Mouse (Mus musculus): ENCODE data around the gene Grm5. TPM values are rescaled to one million over a fixed set of nuclear protein-coding genes. Genes with fewer than 3 reads are reported as not detected.
A peak's percentile ranks its signal among the peaks of the same experiment; 100 is the strongest.

Grm5 gene
- 100 to 1,000 TPM; 182 to 212 TPM for total RNA-seq (2021)

- no peak for DNase-seq (ENCODE audit: low spot score in 2 of 2)
- intact Hi-C loops (cut with DNase I), result loop anchor here (10.0 kb wide), 1 partner anchor 461 kb away; no protein-coding TSS in a partner anchor
Measured at GRCm38 (mm10) chr7:87583868-87584267, at the start of gene Grm5. TSS of gene Grm5 (plus strand) at chr7:87584168.

DNA sequence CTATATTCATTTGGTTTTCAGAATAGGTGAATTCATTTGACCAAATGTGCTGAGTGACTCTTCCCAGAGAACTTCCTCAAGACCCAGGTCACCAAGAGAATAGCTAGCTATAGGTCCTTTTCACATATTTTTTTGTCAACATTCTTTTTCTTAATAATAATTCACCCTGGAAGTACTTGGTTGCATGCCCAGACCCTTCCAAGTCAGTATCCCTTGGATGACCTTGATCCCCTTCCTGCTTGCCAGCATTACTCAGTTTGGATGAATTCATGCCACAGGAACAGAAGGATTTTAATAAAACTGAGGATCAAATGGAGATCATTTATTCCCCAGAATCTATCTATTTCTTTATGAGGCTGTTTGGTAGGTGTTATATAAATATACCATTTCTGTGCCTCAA, 44.9 kb upstream of the Grm5 start:
- intact Hi-C loops (cut with DNase I), result no loop called here
- no peak for DNase-seq (ENCODE audit: low spot score in 2 of 2)

DNA sequence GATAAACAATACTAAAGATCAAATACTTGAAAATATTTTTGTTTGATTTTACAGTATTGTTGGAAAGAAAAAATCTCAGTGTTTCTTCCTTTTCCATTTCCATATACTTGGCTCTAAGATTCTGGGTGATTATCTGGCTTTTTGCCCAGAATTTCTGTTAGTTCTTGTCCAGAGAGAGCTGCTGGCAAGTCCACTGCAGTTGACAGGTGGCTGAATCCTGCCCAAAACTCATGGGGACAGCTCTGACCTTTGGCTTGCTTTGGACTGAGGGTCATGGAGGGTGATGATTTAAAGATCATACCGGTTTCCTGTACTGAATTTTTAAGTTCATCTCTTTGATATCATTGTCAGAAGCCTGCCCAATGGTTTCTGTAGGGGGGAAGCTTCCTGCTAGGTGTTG, 18.7 kb upstream of the Grm5 start:
- intact Hi-C loops (cut with DNase I), result no loop called here

GRCm38 (mm10) chr7:87566476-87566875, 17.5 kb upstream of the Grm5 start:
- no peak for DNase-seq (ENCODE audit: low spot score in 2 of 2)
- intact Hi-C loops (cut with DNase I), result loop anchor here (2.0 kb wide), 1 partner anchor 456 kb away; no protein-coding TSS in a partner anchor

More for the DNA sequence above, 18.7 kb upstream of the Grm5 start:
- no peak for DNase-seq (ENCODE audit: low spot score in 2 of 2)

- peak; percentile 79 to 82 for DNase-seq (ENCODE audit: low spot score in 2 of 2)
- intact Hi-C loops (cut with DNase I), result loop anchor here (10.0 kb wide), 1 partner anchor 461 kb away; no protein-coding TSS in a partner anchor
Measured at GRCm38 (mm10) chr7:87584281-87584701, 323 bp downstream of the Grm5 start.

GRCm38 (mm10) chr7:87586271-87586937, 2.4 kb downstream of the Grm5 start:
- DNase-seq (ENCODE audit: low spot score in 2 of 2), result peak; percentile 60 to 68
- intact Hi-C loops (cut with DNase I), result loop anchor here (5.0 to 10.0 kb wide), 3 partner anchors 458 to 1466 kb away; no protein-coding TSS in a partner anchor

DNA sequence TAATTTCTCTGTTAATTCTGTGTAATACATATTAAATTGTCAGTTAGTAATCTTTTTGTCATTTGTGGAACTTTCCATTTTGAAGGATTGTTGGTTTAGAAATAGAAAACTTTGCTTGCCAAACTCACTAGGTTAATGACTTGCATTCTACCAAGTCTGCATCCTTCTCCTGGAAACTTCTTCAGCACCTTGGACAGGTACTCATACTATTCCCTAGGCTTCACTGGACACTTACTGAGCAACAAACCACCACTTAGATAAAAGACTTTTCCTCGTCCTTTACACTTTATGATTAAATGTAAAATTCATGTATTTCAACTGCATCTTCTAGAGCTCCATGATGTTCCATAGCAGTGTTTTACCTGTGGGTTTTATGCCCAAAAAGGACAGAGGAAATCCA, 4.0 kb downstream of the Grm5 start:
- no peak for DNase-seq (ENCODE audit: low spot score in 2 of 2)
- intact Hi-C loops (cut with DNase I), result loop anchor here (5.0 to 10.0 kb wide), 3 partner anchors 457 to 1464 kb away; no protein-coding TSS in a partner anchor

DNA sequence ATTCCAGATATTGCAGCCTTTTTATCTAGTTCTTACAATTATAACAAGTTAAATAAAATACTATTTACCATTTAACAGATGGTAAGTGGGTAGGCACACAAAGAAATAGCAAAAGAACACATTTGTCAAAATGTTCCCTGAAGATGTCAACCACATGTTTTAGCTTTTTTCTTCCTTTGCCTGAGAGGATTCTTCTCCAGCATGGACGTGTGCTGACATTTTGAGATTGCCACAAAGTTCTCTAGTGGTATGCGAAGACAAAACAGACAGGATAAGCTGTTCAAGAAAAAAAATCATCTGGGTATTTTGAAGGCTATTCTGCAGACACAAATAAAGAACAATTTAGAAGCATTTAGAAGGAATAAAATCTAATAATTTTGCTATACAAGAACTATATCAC, 42.3 kb downstream of the Grm5 start:
- DNase-seq (ENCODE audit: low spot score in 2 of 2), result no peak
- intact Hi-C loops (cut with DNase I), result no loop called here

GRCm38 (mm10) chr7:87635530-87635929, 51.6 kb downstream of the Grm5 start:
- no peak for DNase-seq (ENCODE audit: low spot score in 2 of 2)

GRCm38 (mm10) chr7:87650610-87651009, 66.6 kb downstream of the Grm5 start:
- intact Hi-C loops (cut with DNase I), result no loop called here
- no peak for DNase-seq (ENCODE audit: low spot score in 2 of 2)

More at GRCm38 (mm10) chr7:87635530-87635929, 51.6 kb downstream of the Grm5 start:
- intact Hi-C loops (cut with DNase I), result no loop called here

GRCm38 (mm10) chr7:87661794-87662193, 77.8 kb downstream of the Grm5 start:
- no peak for DNase-seq (ENCODE audit: low spot score in 2 of 2)
- intact Hi-C loops (cut with DNase I), result no loop called here

GRCm38 (mm10) chr7:87664041-87664440, 80.1 kb downstream of the Grm5 start:
- intact Hi-C loops (cut with DNase I), result no loop called here

GRCm38 (mm10) chr7:87716393-87716792, 132.4 kb downstream of the Grm5 start:
- intact Hi-C loops (cut with DNase I), result no loop called here
- DNase-seq (ENCODE audit: low spot score in 2 of 2), result no peak

More at GRCm38 (mm10) chr7:87664041-87664440, 80.1 kb downstream of the Grm5 start:
- no peak for DNase-seq (ENCODE audit: low spot score in 2 of 2)

DNA sequence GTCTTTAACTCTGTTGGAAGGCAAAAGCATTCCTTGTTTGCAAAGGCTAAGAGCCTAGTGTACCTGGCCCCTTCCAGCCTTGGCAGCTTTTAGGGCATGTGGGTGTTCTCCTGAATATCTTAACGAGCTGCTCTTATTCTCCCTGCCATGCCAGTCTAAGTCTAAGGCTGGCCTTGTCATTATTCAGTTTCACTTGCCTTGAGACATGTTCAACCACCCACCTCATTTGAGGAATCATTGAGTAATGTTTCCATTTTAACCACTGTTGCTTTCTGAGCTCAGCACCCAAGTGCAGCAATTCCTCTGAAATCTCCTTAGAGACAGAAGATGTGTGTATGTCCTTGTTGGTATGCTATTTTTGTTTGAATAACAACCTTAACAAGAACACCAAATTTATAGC, 134.7 kb downstream of the Grm5 start:
- peak in 1 of 2 experiments; percentile 31 for DNase-seq (ENCODE audit: low spot score in 2 of 2)
- intact Hi-C loops (cut with DNase I), result no loop called here

- intact Hi-C loops (cut with DNase I), result no loop called here
- no peak for DNase-seq (ENCODE audit: low spot score in 2 of 2)
Measured at GRCm38 (mm10) chr7:87734511-87734910, 150.5 kb downstream of the Grm5 start.

GRCm38 (mm10) chr7:87761945-87762344, 178.0 kb downstream of the Grm5 start:
- intact Hi-C loops (cut with DNase I), result no loop called here
- DNase-seq (ENCODE audit: low spot score in 2 of 2), result no peak

DNA sequence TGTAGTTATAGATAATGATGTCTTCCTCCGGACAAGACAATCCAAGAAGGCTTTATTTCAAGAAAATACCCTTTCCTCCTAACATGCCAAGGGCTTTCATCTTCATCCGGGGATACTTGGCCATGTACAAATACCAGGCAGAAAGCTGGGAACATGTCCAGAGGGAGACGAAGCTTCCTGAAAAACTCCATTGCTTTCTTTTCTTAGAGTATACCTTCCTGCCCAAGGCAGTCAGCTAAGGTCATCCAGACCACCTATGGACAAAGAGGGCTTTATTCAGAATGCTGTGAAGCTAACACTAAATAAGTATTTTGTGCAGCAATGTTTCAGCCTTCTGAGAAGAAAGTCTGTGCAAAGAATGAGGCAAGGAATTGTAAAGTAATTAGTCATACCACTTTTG, 178.4 kb downstream of the Grm5 start:
- no peak for DNase-seq (ENCODE audit: low spot score in 2 of 2)
- intact Hi-C loops (cut with DNase I), result no loop called here

DNA sequence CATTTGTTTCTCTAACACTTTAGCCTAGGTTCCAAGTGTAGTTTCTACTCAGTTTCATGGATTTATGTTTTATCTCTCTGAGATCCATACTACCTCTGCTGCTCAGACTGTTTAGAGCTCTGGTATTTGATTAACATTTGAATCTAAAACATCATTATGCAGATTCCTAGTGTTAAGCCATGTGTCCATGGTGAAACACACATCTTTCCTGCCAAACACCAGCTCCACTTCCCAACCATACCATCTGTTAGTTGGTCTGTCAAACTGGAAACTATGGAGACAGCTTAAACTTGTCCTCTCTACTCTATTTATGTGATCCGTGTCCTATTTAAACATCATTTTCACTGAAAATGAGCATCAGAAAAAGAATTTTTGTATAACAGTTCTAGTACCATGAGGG, 203.6 kb downstream of the Grm5 start:
- intact Hi-C loops (cut with DNase I), result no loop called here
- peak in 1 of 2 experiments; percentile 23 for DNase-seq (ENCODE audit: low spot score in 2 of 2)

DNA sequence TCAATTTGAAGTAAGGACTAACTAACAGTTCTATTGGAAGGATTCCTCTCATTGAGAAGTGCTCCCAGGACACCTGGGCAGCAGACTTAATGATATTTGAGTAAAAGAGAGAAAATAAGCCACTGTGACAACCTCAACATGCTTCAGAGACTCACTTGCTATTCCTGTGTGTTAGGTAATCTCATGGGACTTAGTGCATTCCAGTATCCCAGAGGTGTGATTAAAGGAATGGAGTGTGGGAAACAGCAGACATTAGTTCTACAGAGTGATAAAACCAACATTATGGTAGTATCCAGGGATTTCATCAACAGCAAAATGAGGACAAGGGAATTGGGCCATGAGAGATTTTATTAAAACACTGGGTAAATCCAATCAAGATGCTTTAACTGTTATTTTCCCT, 205.0 kb downstream of the Grm5 start:
- no peak for DNase-seq (ENCODE audit: low spot score in 2 of 2)
- intact Hi-C loops (cut with DNase I), result no loop called here

DNA sequence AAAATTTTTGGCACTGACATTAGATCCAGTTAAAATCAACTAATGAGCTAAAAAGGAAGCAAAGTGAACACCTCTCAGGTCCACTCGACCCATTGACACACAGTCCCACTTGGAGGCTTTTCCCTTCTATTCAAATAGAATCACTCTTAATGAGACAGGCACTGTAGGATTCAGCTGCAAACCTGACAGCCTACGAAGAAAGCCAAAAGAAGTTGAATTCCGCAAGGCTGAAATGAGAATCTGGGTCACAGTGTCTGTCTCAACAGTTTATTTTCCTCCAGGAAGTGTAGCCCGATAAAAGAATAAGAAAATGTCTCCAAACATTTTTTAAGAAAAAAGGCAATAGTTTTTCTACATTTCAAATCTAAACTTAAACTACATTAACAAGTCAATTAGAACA, 209.9 kb downstream of the Grm5 start:
- no peak for DNase-seq (ENCODE audit: low spot score in 2 of 2)
- intact Hi-C loops (cut with DNase I), result no loop called here

DNA sequence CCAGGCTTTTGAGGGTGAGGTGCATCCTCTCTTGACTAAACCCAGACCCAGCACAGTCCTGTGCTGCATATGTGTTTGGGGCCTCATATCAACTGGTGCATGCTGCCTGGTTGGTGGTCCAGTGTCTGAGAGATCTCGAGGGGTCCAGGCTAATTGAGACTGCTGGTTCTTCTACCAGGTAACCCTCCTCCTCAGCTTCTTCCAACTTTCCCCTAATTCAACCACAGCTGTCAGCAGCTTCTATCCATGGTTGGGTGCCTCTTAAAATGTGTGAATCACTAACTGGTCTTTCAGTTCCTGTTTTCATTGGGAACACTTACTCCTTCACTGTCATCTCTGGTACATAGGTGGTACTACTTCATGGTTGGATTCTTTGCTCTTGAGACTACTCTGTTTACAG, 240.9 kb downstream of the Grm5 start:
- intact Hi-C loops (cut with DNase I), result no loop called here
- no peak for DNase-seq (ENCODE audit: low spot score in 2 of 2)
